Mouse (Mus musculus) liver, embryonic 18 days (tissue): ENCODE data around the gene Gm15107. TPM values are rescaled to one million over a fixed set of nuclear protein-coding genes. Genes with fewer than 3 reads are reported as not detected.

Experiments used
- polyA plus RNA-seq: library from polyadenylated mRNA; depleted of rRNA; stranded (reverse); fragments of >200 nt; gene quantifications from 2 replicates; pipeline ENCODE4 v1.2.3, GENCODE M21; 2012; rRNA removed

Gm15107 gene
- polyA plus RNA-seq, result not detected in 2 replicates

DNA sequence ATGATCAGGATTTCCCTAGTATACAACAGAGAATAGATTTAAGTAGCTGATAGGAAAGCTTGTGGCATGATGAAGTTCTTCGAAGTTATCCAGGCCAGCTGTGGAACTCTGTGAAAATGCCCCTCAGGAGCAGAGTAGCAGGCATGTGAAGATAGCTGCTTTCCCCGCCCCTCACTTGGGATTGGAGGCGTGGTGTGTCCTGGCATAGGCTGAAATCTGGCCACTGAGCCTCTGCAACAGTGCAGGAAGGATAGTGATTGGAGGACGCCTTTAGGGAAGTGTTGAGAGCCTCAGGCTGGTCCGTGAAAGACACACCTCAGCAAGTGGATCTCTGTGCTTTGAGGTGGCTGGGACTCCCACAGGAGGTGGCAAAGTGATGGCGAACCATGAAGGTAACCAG, at the start of gene Gm15107:
TSS of gene Gm15107 (plus strand) at position 301 of the 400 bp plus-strand sequence.

Other genes with a start within 250 kb of the Gm15107 start
- gene Gm15080, start 187.7 kb upstream of the Gm15107 start, polyA plus RNA-seq, result not detected in 2 replicates